Mouse (Mus musculus): ENCODE results near the gene Gprc5c.

The Gprc5c gene

GRCm38 (mm10) chr11:114850452-114851268, at the start of gene Gprc5c:
Gprc5c (plus strand) TSS chr11:114851152.
- peak; percentile 35 to 67 for DNase-seq (ENCODE audit: low spot score in 2 of 2)

DNA sequence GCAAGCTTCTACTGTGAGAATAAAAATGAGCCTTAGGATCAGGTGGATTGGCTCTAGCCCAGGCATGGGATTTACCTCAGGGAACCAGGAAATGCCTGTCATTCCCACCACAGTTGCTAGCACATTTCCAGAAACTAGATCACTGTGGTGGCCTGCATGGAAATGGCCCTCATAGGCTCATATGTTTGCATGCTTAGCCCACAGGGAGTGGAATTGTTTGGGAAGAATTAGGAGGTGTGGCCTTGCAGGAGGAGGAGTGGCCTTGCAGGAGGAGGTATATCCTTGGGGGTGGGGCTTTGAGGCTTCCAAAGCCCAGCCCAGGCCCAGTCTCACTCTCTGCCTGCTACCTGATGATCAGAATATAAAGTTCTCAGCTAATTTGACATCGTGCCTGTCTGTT, 49.0 kb upstream of the Gprc5c start:
- no peak for DNase-seq (ENCODE audit: low spot score in 2 of 2)

DNA sequence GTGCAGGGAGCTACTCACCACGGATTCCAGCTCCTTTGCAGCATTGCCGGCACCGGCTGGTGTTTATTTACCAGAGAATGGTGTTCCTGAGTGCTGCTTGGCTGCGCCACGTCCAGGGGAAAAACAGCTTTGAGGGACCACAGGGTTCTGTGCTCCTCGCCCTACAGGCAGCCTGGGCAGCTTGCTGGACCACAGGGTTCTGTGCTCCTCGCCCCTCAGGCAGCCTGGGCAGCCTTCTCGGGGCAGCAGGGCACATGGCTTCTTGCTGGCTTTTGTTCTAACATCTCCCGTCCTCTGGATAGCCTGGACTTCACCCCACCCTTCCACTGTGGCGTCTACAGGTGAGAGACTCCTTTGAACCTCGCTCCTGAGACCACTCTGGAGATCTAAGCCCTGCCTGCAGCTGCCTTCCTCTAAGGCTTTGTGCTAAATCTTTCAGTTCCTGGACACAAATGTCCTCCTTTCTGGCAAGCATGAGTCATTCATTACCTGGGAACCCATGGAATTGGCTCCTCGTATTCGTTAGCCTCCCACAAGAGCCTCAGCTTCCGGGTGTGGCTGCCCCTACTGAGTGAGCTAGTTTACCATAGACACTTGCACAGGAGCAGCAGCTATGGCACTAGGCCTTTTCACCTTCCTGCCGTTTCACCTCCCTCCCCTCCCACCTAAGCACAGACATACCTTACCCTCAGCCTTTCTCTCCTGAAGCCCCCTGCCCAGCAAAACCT, 48.2 kb upstream of the Gprc5c start:
- no peak for DNase-seq (ENCODE audit: low spot score in 2 of 2)

GRCm38 (mm10) chr11:114803990-114804389, 47.0 kb upstream of the Gprc5c start:
- DNase-seq (ENCODE audit: low spot score in 2 of 2): no peak

GRCm38 (mm10) chr11:114807025-114807424, 43.9 kb upstream of the Gprc5c start:
- no peak for DNase-seq (ENCODE audit: low spot score in 2 of 2)

DNA sequence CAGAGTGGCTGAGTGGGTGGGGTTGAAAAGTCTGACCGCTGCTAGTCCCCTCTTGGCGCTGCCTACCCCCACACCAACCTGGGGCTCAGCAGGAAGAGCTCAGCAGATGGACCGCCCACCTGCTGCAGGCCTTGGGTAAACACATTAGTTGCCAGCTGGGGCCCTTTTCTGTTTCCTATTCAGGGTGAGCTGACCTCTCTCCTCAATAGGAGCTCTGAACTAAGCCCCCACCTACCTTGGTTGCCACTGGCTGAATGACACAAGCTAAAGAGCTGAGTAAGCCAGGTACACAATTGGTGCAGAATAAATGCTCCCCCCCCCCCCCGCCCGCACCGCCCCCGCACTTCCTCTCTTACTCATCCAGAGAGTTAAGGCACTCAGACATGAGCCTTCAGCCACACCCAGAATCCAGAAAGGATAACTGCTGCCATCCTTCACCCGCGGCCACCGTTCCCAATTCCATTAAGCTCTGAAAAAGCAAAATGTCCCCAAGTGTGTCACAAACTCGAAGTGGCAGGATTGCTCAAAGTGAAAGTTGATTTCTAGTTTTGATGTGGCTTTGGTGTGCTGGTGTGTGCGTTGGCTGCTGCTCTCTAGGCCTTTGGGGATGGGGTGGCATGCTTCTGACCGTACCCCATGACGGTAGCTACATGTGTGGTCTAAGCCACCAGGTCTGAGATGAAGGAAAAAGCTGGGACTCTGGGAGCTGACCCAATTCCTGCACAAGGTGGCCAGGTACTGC, 43.1 kb upstream of the Gprc5c start:
- DNase-seq (ENCODE audit: low spot score in 2 of 2): no peak

- no peak for DNase-seq (ENCODE audit: low spot score in 2 of 2)
Measured at GRCm38 (mm10) chr11:114809371-114809770, 41.6 kb upstream of the Gprc5c start.

- DNase-seq (ENCODE audit: low spot score in 2 of 2): no peak
Measured at GRCm38 (mm10) chr11:114810344-114810743, 40.6 kb upstream of the Gprc5c start.

GRCm38 (mm10) chr11:114812731-114813240, 38.2 kb upstream of the Gprc5c start:
- DNase-seq (ENCODE audit: low spot score in 2 of 2): peak; percentile 84 to 97

DNA sequence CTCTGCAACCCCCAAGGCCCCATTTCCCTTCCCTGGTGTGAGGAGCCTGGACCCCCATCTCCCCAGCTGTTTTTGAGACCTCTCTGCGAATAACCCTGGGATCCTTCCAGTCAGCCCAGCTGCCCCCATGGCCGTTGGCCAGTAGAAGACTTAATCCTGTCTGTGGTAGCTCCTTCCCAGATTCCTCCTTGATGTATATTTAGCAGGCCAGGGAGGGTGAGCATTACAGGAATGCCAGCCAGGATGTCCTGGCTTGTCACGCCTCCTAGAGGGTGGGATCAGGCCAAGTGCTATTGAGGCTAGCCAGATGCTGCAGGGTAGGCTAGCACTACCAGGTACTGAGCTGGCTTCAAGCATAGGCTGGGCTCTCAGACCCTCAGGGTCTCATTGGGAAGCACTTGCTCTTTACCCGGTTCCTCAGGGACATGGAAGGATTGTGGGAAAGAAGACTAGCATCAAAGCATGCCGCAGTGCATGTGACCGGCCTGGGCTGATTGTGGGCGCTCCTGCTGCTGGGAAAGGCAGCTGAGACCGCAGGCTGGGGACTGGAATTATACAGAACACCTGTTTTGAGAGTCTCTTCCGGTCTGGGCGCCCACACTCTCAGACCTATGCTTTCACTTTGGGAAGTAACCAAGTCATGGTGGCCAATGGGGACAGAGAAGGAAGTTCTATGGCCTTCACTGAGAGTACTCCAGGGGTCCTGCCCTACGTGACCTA, 35.9 kb upstream of the Gprc5c start:
- no peak for DNase-seq (ENCODE audit: low spot score in 2 of 2)

DNA sequence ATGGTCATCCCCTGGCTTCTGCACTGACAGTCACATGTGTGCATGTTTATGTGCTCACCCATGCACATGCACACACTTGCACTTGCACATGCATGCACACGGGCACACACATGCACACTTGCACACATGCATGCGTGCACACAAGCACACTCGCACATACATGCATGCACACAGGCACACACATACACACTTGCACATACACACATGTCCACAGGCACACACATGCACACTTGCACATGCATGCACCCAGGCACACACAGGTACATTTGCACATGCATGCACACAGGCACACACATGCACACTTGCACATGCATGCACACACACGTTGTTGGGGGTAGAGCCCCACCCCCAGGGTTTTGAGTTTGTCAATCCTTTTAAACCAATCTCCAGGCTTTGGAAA, 34.0 kb upstream of the Gprc5c start:
- no peak for DNase-seq (ENCODE audit: low spot score in 2 of 2)

DNA sequence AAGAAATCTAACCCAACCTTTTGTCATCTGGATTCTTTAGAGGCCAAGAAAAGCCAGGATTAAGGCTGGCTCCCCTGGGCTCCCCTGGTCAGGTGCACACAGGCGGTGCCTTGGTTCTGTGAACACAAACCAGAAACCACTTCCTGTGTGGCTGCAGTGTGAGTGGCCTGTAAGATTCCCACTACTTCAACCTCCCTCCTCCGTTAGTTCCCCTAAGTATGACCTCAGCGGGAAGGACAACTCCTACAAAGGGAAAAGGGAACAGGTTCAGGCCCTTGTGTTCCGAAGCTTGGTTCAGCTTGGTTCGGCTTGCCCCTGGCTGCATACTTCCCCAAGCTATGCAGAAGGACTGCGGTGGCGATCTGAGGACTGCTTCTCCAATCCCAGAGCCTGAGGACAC, 32.8 kb upstream of the Gprc5c start:
- no peak for DNase-seq (ENCODE audit: low spot score in 2 of 2)

DNA sequence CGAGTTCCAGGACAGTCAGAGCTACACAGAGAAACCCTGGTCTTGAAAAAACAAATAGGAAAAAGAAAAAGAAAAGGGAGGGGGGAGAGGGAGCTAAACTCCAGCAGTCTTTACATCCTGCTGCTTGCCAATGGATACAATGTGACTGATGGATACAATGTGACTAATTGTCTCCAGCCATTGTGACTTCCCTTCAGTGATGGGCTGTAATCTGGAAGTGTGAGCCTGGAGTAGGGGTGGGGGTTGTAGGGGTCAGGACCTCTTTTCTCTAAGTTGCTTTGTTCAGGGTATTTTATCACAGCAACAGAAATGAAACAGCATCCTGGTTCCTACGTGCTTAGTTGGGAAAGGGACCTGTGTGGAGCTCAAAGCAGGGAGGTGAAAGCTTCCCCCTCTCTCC, 31.8 kb upstream of the Gprc5c start:
- DNase-seq (ENCODE audit: low spot score in 2 of 2): no peak

- DNase-seq (ENCODE audit: low spot score in 2 of 2): no peak
Measured at GRCm38 (mm10) chr11:114820444-114820843, 30.5 kb upstream of the Gprc5c start.

GRCm38 (mm10) chr11:114821325-114821724, 29.6 kb upstream of the Gprc5c start:
- no peak for DNase-seq (ENCODE audit: low spot score in 2 of 2)

DNA sequence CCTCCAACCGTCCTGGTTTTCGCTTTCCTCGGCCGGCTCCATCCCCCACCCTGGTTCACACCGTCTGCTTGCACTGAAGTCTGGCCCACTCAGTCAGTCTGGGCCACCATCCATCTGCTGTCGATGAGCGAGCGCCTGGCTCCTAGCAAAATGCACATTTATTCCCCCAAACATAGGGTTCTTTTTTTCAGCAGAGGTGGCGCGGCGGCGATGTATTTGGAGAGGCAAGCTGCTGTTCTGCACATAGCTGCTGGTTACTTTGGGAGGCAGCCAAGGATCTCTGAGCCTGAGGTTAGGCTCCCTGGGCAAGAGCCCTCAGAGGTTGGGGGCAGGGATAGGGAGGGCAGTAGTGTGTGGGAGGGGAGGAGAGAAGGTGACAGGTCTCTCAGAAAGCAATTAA, 28.2 kb upstream of the Gprc5c start:
- DNase-seq (ENCODE audit: low spot score in 2 of 2): no peak

GRCm38 (mm10) chr11:114823199-114823725, 27.7 kb upstream of the Gprc5c start:
- no peak for DNase-seq (ENCODE audit: low spot score in 2 of 2)

DNA sequence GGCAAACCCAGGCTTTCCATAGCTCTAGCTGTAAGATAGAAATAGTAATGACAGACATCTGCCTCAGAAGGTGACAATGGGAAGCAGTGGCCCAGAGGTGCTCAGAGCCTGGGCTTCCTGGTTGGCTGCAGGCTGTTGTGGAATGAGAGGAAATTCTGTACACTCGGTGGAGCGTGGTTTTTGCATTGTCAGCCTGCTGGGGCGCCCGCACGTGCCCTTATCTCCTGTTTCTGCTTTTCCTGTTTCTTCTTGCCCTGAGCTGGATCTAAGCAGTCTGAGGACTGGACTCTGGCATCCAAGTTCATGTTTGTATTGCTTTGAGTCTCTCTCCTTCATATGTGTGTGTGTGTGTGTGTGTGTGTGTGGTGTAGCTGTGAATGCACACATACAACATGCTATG, 24.3 kb upstream of the Gprc5c start:
- no peak for DNase-seq (ENCODE audit: low spot score in 2 of 2)

DNA sequence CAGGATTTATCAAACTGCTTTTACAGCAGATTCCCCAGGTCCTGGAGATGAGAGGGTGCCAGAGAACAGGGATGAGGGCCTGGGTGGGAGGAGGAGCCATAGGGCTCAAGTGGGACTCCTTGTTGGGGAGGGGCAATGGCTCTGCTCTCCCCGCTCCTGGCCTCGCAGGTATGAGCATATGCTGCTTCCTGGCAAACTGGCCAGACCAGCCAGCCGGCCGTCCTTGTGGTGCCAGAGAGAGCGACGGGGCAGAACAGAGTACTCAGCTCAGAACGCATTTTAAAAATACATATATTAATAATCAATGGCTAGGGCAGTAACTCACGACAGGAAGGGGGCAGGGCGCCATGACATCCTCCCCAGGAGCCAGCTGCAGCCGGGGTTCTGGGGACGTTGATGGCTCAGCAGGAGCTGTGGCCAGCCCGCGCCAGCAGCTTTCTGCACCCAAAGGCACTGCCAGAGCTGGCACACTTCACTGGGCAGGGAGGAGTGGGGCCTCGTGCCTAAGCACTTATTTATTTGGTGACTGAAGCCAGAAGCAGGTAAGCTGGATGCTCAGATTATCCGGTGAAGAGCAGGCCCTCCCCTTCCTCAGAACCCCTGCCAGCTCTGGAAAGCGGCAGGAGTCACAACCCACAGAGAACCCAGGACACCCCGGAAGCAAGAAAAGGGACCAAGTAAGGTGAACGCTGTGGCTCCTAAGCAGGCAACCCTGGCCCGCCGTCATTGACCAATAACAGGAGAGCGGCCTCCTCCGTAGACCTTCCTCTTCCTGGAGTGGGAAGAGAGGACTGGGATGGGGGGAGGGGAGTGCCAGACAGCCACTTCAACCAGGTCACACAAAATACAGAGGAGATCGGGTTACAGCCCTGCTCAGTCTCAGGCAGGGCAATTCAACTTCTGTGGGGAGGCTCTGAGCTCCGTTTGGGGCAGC, 21.2 kb upstream of the Gprc5c start:
- peak; percentile 65 to 79 for DNase-seq (ENCODE audit: low spot score in 2 of 2)

DNA sequence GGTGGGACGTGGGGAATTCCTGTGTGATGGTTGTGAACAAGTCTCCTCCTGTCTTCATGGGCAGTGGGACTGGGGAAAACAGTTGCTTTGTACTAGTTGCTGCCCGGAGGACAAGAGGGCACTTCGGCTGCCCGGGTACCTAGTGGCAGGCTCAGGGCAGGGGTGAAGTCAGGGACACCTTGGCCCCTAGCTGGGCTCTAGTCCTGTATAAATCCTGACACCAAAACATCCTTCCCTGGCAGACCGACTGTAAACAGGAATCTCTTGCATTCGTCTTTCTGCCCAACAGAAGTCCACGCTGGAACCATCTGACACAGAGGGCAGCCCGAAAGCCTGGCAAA, 20.5 kb upstream of the Gprc5c start:
- no peak for DNase-seq (ENCODE audit: low spot score in 2 of 2)

Data from urinary bladder, postnatal 4 days (tissue).